Mouse (Mus musculus) spleen, adult 12 weeks (tissue): ENCODE data around the gene Acap1.
"Not testable (repeated sequence)": the region's sequence is repeated elsewhere in the genome, so short reads cannot be mapped to it uniquely, and the experiment has no call there.

ENCODE experiments used
- DNase-seq: peaks from one replicate; pipeline ENCODE4 v3.0.0; 2022; ENCODE audit warnings: low spot score

Acap1 gene

GRCm38 (mm10) chr11:69921114-69922011 lies 26.0 kb upstream of the Acap1 start, which contains the start of gene Eif5a:
Gene Eif5a, minus strand, starts transcription at chr11:69921958.
- peak; percentile 100 for DNase-seq

- no peak for DNase-seq
Observed at GRCm38 (mm10) chr11:69920266-69921031, 25.1 kb upstream of the Acap1 start.

GRCm38 (mm10) chr11:69919661-69920265 lies 24.4 kb upstream of the Acap1 start:
- peak; percentile 82 for DNase-seq

GRCm38 (mm10) chr11:69919053-69919452 lies 23.7 kb upstream of the Acap1 start:
- no peak for DNase-seq

GRCm38 (mm10) chr11:69918118-69918517 lies 22.8 kb upstream of the Acap1 start:
- DNase-seq = no peak

- DNase-seq = no peak
Observed at GRCm38 (mm10) chr11:69917379-69917948, 22.1 kb upstream of the Acap1 start.

- not testable (repeated sequence) for DNase-seq
Observed at GRCm38 (mm10) chr11:69916652-69917378, 21.5 kb upstream of the Acap1 start.

GRCm38 (mm10) chr11:69915667-69916627 lies 20.6 kb upstream of the Acap1 start:
- peak; percentile 59 for DNase-seq

- no peak for DNase-seq
Observed at GRCm38 (mm10) chr11:69914917-69915430, 19.6 kb upstream of the Acap1 start.

GRCm38 (mm10) chr11:69914372-69914764 lies 19.0 kb upstream of the Acap1 start:
- no peak for DNase-seq

- peak; percentile 85 for DNase-seq
Observed at GRCm38 (mm10) chr11:69913554-69914371, 18.4 kb upstream of the Acap1 start, which contains the start of gene Gps2. Gene Gps2, plus strand, starts transcription at chr11:69913888.

- DNase-seq = no peak
Observed at GRCm38 (mm10) chr11:69912716-69913530, 17.6 kb upstream of the Acap1 start.

- DNase-seq = no peak
Observed at GRCm38 (mm10) chr11:69911701-69912100, 16.4 kb upstream of the Acap1 start.

- no peak for DNase-seq
Observed at GRCm38 (mm10) chr11:69910781-69911560, 15.6 kb upstream of the Acap1 start.

- DNase-seq = no peak
Observed at GRCm38 (mm10) chr11:69910177-69910576, 14.8 kb upstream of the Acap1 start.

GRCm38 (mm10) chr11:69909174-69909573 lies 13.8 kb upstream of the Acap1 start:
- DNase-seq = no peak

GRCm38 (mm10) chr11:69908645-69909044 lies 13.3 kb upstream of the Acap1 start:
- DNase-seq = no peak
